9 mouse cellular contexts compared by ENCODE assay signal in genomic region chr4:71488663-71489161, GRCm38 (mm10).
A peak's percentile ranks its signal among the peaks of the same experiment; 100 is the strongest.
DNase-seq lines count a peak whose midpoint lies in the region; ATAC-seq and TF ChIP-seq lines count a peak whose summit lies in the region.
"Had no signal": no experiment of that assay in that cellular context is flagged by ENCODE, and none has a peak within 500 bp of the region (broad histone marks: within the 10 kb centered on the region; RNA-seq: fewer than 3 reads in every experiment).

No protein-coding gene starts in this region.

- H3K9me3 ChIP-seq in neural tube, embryonic 15.5 days (replicated peaks): no peaks in the 10 kb centered on the region

- H3K27me3 ChIP-seq in neural tube, embryonic 15.5 days (replicated peaks): peaks cover 6% of the 10 kb centered on the region; the same call in 1 of the 2 replicates

- no peaks in the 10 kb centered on the region for H3K36me3 ChIP-seq in neural tube, embryonic 15.5 days

- 14% methylated on average over 2 of the region's 2 CpGs for WGBS in neural tube, embryonic 15.5 days

- no peak overlapping the region for H3K4me2 ChIP-seq in neural tube, embryonic 15.5 days

- H3K4me3 ChIP-seq in gastrocnemius, adult 2 months: no peak overlapping the region
- H3K4me3 ChIP-seq in neural tube, embryonic 15.5 days (replicated peaks): no peak overlapping the region

- TF ChIP-seq CTCF in gastrocnemius, adult 2 months (IDR thresholded peaks at IDR 0.05): no peak

- H3K9ac ChIP-seq in neural tube, embryonic 15.5 days (replicated peaks): no peak overlapping the region

- no peak for ATAC-seq in neural tube, embryonic 15.5 days (ENCODE audit: low FRiP score)
- no peak for ATAC-seq in activated CD4-positive, CD25-positive, alpha-beta regulatory T cell, adult 4 months
- ATAC-seq: Patski had no signal

- peaks cover 21% of the 10 kb centered on the region for H3K4me1 ChIP-seq in neural tube, embryonic 15.5 days

- no peak overlapping the region for H3K27ac ChIP-seq in gastrocnemius, adult 2 months
- no peak overlapping the region for H3K27ac ChIP-seq in neural tube, embryonic 15.5 days (replicated peaks)

- peak; percentile 16 for DNase-seq in gastrocnemius, adult 2 months
- no peak for DNase-seq in gastrocnemius, adult 18-20 months (ENCODE audit: low spot score)
- peak; percentile 13 for DNase-seq in neural tube, embryonic 10.5 days (ENCODE audit: extremely low spot score, low spot score)
- peak; percentile 2 for DNase-seq in kidney, adult 18-20 months
- peak; percentile 15 for DNase-seq in lung, postnatal 25 days (ENCODE audit: low spot score)
- no peak for DNase-seq in left cerebral cortex, adult 18-20 months (ENCODE audit: low spot score in 2 of 2)

- intact Hi-C loops in gastrocnemius, adult 2 months (cut with DNase I): no loop called here

Comparison
In these comparisons a context has a peak if more than half of its experiments do, and no peak if none do; other contexts are left out.
1. DNase-seq: peak in gastrocnemius, adult 2 months (single experiment), neural tube, embryonic 10.5 days (single experiment), kidney, adult 18-20 months (single experiment) and lung, postnatal 25 days (single experiment); none in gastrocnemius, adult 18-20 months (single experiment) and left cerebral cortex, adult 18-20 months (0 of 2).